ENCODE assay signal across 1 mouse cellular context in the genomic region with DNA sequence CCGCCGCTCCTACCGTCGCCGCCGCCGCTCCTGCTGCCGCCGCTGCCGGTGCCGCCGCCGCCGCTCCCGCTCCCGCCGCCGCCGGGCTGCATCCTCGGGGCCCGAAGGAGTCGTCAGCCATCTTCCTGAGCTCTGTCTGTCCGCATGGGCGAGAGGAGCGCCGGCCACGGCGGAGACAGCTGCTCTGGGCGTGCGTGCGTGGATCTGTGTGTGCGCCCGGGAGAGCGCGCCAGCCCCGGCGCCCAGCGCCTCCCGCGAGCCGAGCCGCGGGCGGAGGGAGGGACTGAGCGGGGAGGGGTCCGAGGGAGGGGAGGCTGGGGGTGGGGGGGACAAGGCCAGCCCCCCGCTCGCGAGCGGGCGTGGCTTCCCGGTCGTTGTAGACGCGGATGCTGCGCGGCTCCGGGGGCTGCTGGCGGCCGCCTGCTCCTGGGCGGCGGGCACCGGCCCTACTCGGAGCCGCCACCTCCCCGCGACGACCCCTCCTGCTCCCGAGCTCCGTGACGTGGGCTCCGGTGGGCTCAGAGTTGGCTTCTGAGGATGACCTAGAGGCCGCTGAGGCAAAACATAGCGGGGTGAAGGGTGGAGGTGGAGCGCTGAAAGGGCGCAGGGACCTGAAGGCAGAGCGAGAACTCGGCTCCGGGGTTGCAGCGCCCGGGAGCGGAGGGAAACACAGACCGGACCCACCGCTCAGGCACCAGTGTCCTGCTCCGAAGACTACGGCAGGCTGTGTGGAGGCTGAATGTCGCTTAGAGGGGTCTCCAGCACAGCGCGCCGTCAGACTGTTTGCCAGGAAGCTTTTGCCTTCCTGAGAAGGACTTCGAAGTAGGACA.
TF ChIP-seq lines count a peak whose summit lies in the region.

A gene (minus strand): TSS at position 205 of the 830 bp plus-strand sequence.
A gene (plus strand): TSS at position 379 of the 830 bp plus-strand sequence.

TF ChIP-seq in CH12.LX, 34 proteins besides CTCF, POLR2A, EP300 and RAD21:
- TF ChIP-seq SMC3 (IDR thresholded peaks at IDR 0.05; ENCODE audit: low read depth, low read length) (no peak), PAX5 (IDR thresholded peaks at IDR 0.05; ENCODE audit: low read length) (no peak), JUND (conservative IDR thresholded peaks at IDR 0.05; ENCODE audit: low read depth, low read length) (no peak), KAT2A (IDR thresholded peaks at IDR 0.05; ENCODE audit: insufficient replicate concordance, low read length) (no peak), IRF4 (IDR thresholded peaks at IDR 0.05; ENCODE audit: low read depth, low read length) (no peak), TCF12 (IDR thresholded peaks at IDR 0.05; ENCODE audit: low read depth, low read length) (no peak), ELF1 (IDR thresholded peaks at IDR 0.05; ENCODE audit: low read depth, low read length) (no peak), USF1 (IDR thresholded peaks at IDR 0.05; ENCODE audit: low read depth, low read length) (no peak)
